Mouse (Mus musculus): Measurements from ENCODE around the gene Bcan. TPM values are rescaled to one million over a fixed set of nuclear protein-coding genes. Genes with fewer than 3 reads are reported as not detected.

Bcan gene
- polyA plus RNA-seq, 1 experiment from 2014 or later: 96.9 TPM

GRCm38 (mm10) chr3:87943586-87943985, 56.4 kb downstream of the Bcan start:
- no peak overlapping the region for H3K27ac ChIP-seq (ENCODE audit: low read length)
- H3K4me3 ChIP-seq (ENCODE audit: low read depth, low read length): no peak overlapping the region
- peaks cover 17% of the 10 kb centered on the region for H3K4me1 ChIP-seq (ENCODE audit: control insufficient read depth, insufficient read depth, low read length)
- no peaks in the 10 kb centered on the region for H3K27me3 ChIP-seq (ENCODE audit: control insufficient read depth, insufficient read depth, low read depth, low read length)
- H3K9ac ChIP-seq (ENCODE audit: low read depth, low read length): no peak overlapping the region
- no peaks in the 10 kb centered on the region for H3K9me3 ChIP-seq (replicated peaks; ENCODE audit: control insufficient read depth, low read length, poor library complexity, severe bottlenecking)
- peaks cover 23% of the 10 kb centered on the region for H3K36me3 ChIP-seq (ENCODE audit: control insufficient read depth, insufficient read depth, low read length)
- H3K4me2 ChIP-seq (ENCODE audit: low read length): no peak overlapping the region
- no peak for ATAC-seq
- WGBS: 84% methylated on average over 7 of the region's 7 CpGs

- H3K9me3 ChIP-seq (replicated peaks; ENCODE audit: control insufficient read depth, low read length, poor library complexity, severe bottlenecking): no peaks in the 10 kb centered on the region
- H3K36me3 ChIP-seq (ENCODE audit: control insufficient read depth, insufficient read depth, low read length): peaks cover 23% of the 10 kb centered on the region
- no peaks in the 10 kb centered on the region for H3K27me3 ChIP-seq (ENCODE audit: control insufficient read depth, insufficient read depth, low read depth, low read length)
- no peak overlapping the region for H3K9ac ChIP-seq (ENCODE audit: low read depth, low read length)
- H3K4me2 ChIP-seq (ENCODE audit: low read length): no peak overlapping the region
- WGBS: 96% methylated on average over 2 of the region's 2 CpGs
- H3K4me1 ChIP-seq (ENCODE audit: control insufficient read depth, insufficient read depth, low read length): peaks cover 13% of the 10 kb centered on the region
- H3K27ac ChIP-seq (ENCODE audit: low read length): no peak overlapping the region
- no peak overlapping the region for H3K4me3 ChIP-seq (ENCODE audit: low read depth, low read length)
- no peak for ATAC-seq
Measured at GRCm38 (mm10) chr3:87942471-87942870, 57.6 kb downstream of the Bcan start.

GRCm38 (mm10) chr3:87940611-87941010, 59.4 kb downstream of the Bcan start:
- no peak overlapping the region for H3K4me3 ChIP-seq (ENCODE audit: low read depth, low read length)
- H3K27ac ChIP-seq (ENCODE audit: low read length): no peak overlapping the region
- no peak overlapping the region for H3K9ac ChIP-seq (ENCODE audit: low read depth, low read length)
- H3K9me3 ChIP-seq (replicated peaks; ENCODE audit: control insufficient read depth, low read length, poor library complexity, severe bottlenecking): no peaks in the 10 kb centered on the region
- no peak overlapping the region for H3K4me2 ChIP-seq (ENCODE audit: low read length)
- H3K27me3 ChIP-seq (ENCODE audit: control insufficient read depth, insufficient read depth, low read depth, low read length): no peaks in the 10 kb centered on the region
- no peak for ATAC-seq
- H3K36me3 ChIP-seq (ENCODE audit: control insufficient read depth, insufficient read depth, low read length): peaks cover 23% of the 10 kb centered on the region
- peaks cover 10% of the 10 kb centered on the region for H3K4me1 ChIP-seq (ENCODE audit: control insufficient read depth, insufficient read depth, low read length)
- WGBS: 53% methylated on average over 5 of the region's 5 CpGs

Other genes with a start within 250 kb of the Bcan start
- gene Ntrk1, start 205.1 kb downstream of the Bcan start, polyA plus RNA-seq (2015; fragmentation: Nextera tagmentation; extraction: Ambion mirVana): 1.3 and 1.4 TPM in 2 replicates
- 0.43 and 0.86 TPM in 2 replicates for gene Insrr, start 203.3 kb downstream of the Bcan start, polyA plus RNA-seq (2015; fragmentation: Nextera tagmentation; extraction: Ambion mirVana)
- gene Pear1, start 175.9 kb downstream of the Bcan start, polyA plus RNA-seq (2015; fragmentation: Nextera tagmentation; extraction: Ambion mirVana): 6.6 and 6.7 TPM in 2 replicates
- gene Sh2d2a, start 153.5 kb downstream of the Bcan start, polyA plus RNA-seq (2015; fragmentation: Nextera tagmentation; extraction: Ambion mirVana): not detected in 2 replicates
- gene Prcc, start 114.6 kb downstream of the Bcan start, polyA plus RNA-seq (2015; fragmentation: Nextera tagmentation; extraction: Ambion mirVana): 15.3 and 16.3 TPM in 2 replicates
- gene Hdgf, start 93.9 kb downstream of the Bcan start, polyA plus RNA-seq (2015; fragmentation: Nextera tagmentation; extraction: Ambion mirVana): 144 and 154 TPM in 2 replicates
- gene Mrpl24, start 80.7 kb downstream of the Bcan start, polyA plus RNA-seq (2015; fragmentation: Nextera tagmentation; extraction: Ambion mirVana): 47.8 and 51.6 TPM in 2 replicates
- 24.9 and 28.6 TPM in 2 replicates for gene Isg20l2, start 69.9 kb downstream of the Bcan start, polyA plus RNA-seq (2015; fragmentation: Nextera tagmentation; extraction: Ambion mirVana)
- 20.5 and 23.2 TPM in 2 replicates for gene Rrnad1, start 69.5 kb downstream of the Bcan start, polyA plus RNA-seq (2015; fragmentation: Nextera tagmentation; extraction: Ambion mirVana)
- 42.5 and 44.4 TPM in 2 replicates for gene Crabp2, start 51.6 kb downstream of the Bcan start, polyA plus RNA-seq (2015; fragmentation: Nextera tagmentation; extraction: Ambion mirVana)
- gene Nes, start 29.2 kb downstream of the Bcan start, polyA plus RNA-seq (2015; fragmentation: Nextera tagmentation; extraction: Ambion mirVana): 14.1 and 21.8 TPM in 2 replicates
- 0.37 and 0.74 TPM in 2 replicates for gene Hapln2, start 27.4 kb upstream of the Bcan start, polyA plus RNA-seq (2015; fragmentation: Nextera tagmentation; extraction: Ambion mirVana)
- gene Gpatch4, start 42.9 kb upstream of the Bcan start, polyA plus RNA-seq (2015; fragmentation: Nextera tagmentation; extraction: Ambion mirVana): 30.4 and 35.9 TPM in 2 replicates
- 148 and 166 TPM in 2 replicates for gene Naxe, start 58.3 kb upstream of the Bcan start, polyA plus RNA-seq (2015; fragmentation: Nextera tagmentation; extraction: Ambion mirVana)
- gene Ttc24, start 78.1 kb upstream of the Bcan start, polyA plus RNA-seq (2015; fragmentation: Nextera tagmentation; extraction: Ambion mirVana): not detected in 2 replicates
- 1.8 and 2.3 TPM in 2 replicates for gene Iqgap3, start 81.7 kb upstream of the Bcan start, polyA plus RNA-seq (2015; fragmentation: Nextera tagmentation; extraction: Ambion mirVana)
- 21.6 and 22.5 TPM in 2 replicates for gene Mef2d, start 142.1 kb upstream of the Bcan start, polyA plus RNA-seq (2015; fragmentation: Nextera tagmentation; extraction: Ambion mirVana)